Mouse (Mus musculus): ENCODE data around the gene Pold1. TPM values are rescaled to one million over a fixed set of nuclear protein-coding genes. Genes with fewer than 3 reads are reported as not detected.
A peak's percentile ranks its signal among the peaks of the same experiment; 100 is the strongest.

The Pold1 gene
- total RNA-seq, 2 experiments from 2014 or later: 11.9 to 14.0 TPM

- DNase-seq: no peak
- intact Hi-C loops (cut with DNase I): no loop called here
Observed at GRCm38 (mm10) chr7:44582709-44583108, 34.1 kb upstream of the Pold1 start.

GRCm38 (mm10) chr7:44581637-44582036, 33.0 kb upstream of the Pold1 start:
- intact Hi-C loops (cut with DNase I): no loop called here
- no peak for DNase-seq

GRCm38 (mm10) chr7:44576333-44576844, 27.7 kb upstream of the Pold1 start:
- intact Hi-C loops (cut with DNase I): no loop called here

GRCm38 (mm10) chr7:44572956-44573484, 24.4 kb upstream of the Pold1 start:
- intact Hi-C loops (cut with DNase I): no loop called here
- DNase-seq: no peak

More at GRCm38 (mm10) chr7:44576333-44576844, 27.7 kb upstream of the Pold1 start:
- DNase-seq: no peak

DNA sequence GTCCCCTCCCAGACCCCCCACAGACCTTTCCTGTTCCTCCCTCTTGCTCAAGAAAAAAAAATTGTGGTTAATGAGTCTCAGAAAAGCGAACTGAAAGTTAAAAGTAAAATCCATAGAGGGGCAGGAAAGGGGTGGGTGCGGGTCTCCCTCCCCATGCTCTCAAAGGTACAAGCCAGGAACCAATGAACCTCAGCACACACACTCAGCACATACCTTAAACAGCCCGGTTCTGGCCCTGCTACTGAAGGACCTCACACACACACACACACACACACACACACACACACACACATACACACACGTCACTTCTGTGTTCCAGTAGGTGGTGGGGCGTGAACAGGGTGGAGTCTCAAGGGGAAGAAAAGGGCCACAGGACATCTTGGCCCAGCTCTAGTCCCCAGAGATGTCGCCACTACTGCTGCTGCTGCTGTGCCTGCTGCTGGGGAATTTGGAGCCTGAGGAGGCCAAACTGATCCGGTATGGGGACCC, 23.6 kb upstream of the Pold1 start, which contains the start of gene Napsa:
Gene Napsa, plus strand, starts transcription at position 168 of the 489 bp plus-strand sequence.
- no peak for DNase-seq
- intact Hi-C loops (cut with DNase I): no loop called here

DNA sequence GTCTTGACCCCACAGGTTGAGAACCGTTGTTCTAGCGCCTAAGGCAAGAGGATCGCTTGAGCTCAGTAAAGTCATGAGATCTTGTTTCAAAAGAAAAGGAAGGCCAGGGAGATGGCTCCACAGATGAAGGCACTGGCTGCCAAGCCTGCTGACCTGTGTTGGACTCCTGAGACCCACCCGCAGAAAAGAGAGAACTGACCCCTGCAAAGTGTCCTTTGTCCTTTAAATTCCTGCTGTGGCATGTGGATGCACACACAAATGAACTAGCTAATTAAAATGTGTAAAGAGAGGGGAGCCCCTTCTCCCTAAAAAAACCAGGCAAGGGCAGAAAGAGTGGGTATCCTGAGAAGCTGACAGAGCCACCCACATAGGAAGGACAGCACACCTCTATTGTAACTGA, 23.2 kb upstream of the Pold1 start:
- intact Hi-C loops (cut with DNase I): no loop called here

GRCm38 (mm10) chr7:44570989-44571388, 22.3 kb upstream of the Pold1 start:
- intact Hi-C loops (cut with DNase I): no loop called here
- no peak for DNase-seq

More for the DNA sequence above, 23.2 kb upstream of the Pold1 start:
- no peak for DNase-seq

- intact Hi-C loops (cut with DNase I): loop anchor here (10.0 kb wide), 1 partner anchor 136 kb away; the partner anchor contains the start of gene Izumo2
- no peak for DNase-seq
Observed at GRCm38 (mm10) chr7:44568803-44569202, 20.2 kb upstream of the Pold1 start.

DNA sequence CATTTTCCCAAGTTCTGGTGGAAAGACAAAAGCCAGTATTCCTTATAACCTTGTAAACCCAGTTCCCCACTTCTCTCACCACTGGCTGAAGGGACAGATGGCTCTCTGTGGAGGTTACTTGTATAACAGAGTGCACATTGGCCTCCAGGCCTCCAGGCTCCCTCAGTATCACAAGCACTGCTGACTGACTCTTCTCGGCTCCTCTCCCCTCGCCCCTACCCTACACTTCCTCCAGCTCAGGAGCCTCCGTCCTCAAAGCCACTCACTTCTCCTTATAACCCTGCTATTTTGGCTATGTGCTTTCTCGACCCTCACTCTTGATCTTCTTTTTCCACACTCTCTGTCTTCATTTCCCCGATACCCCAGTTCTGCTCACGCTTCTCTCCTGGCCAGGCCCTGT, 16.8 kb upstream of the Pold1 start:
- no peak for DNase-seq
- intact Hi-C loops (cut with DNase I): loop anchor here (10.0 kb wide), 1 partner anchor 139 kb away; the partner anchor contains the start of gene Izumo2

DNA sequence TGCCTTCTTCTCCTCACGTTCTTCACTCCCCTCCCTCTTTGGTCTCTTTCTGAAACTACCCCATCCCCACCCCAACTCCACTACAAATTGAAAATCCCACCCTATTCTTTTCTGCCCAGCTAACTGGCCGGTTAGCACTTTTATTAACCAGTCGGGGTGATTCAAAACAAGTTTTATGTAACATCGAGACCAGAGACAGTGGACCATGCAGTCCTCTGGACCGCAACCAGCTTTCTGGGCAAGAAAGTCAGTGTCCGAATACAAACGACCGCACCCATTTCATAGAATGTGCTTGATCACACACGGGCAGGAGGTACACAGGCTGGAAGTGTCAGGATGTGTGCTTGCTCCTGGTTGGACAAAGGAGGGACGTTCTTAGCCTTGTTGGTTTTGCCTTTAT, 15.8 kb upstream of the Pold1 start:
- DNase-seq: no peak
- intact Hi-C loops (cut with DNase I): loop anchor here (10.0 kb wide), 1 partner anchor 140 kb away; the partner anchor contains the start of gene Izumo2

- no peak for DNase-seq
- intact Hi-C loops (cut with DNase I): loop anchor here (10.0 kb wide), 1 partner anchor 142 kb away; the partner anchor contains the start of gene Izumo2
Observed at GRCm38 (mm10) chr7:44563284-44563683, 14.6 kb upstream of the Pold1 start.

- DNase-seq: peak; percentile 74 to 82
Observed at GRCm38 (mm10) chr7:44560435-44561400, 12.1 kb upstream of the Pold1 start.

GRCm38 (mm10) chr7:44557629-44558028, 9.0 kb upstream of the Pold1 start:
- intact Hi-C loops (cut with DNase I): loop anchor here (5.0 kb wide), 1 partner anchor 180 kb away; no protein-coding TSS in a partner anchor
- DNase-seq: no peak

More at GRCm38 (mm10) chr7:44560435-44561400, 12.1 kb upstream of the Pold1 start:
- intact Hi-C loops (cut with DNase I): loop anchor here (1.0 to 10.0 kb wide), 3 partner anchors 39 to 144 kb away; partner anchors contain the start of gene Izumo2

DNA sequence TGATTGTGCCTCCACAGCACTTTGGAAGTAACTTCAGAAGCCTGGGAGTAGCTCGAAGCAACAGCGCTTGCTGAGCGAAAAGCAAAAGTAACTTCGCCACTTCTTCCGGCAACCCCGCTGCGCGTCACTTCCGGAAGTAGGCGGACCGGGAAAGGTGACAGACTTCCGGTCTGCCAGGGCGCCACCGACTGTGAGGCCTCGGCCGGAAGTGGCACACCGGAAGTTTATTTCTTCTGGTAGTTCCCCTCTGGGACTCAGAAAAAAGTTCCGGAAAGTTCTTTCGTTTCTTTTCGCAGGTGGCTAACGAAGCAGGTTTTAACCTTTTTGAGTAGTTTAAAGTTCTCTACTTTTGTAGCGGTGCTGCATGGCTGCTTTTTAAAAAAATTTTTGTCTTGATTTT, 5.2 kb upstream of the Pold1 start, which contains the start of gene Nr1h2:
Gene Nr1h2, minus strand, starts transcription at position 126 of the 400 bp plus-strand sequence.
- intact Hi-C loops (cut with DNase I): loop anchor here (5.0 kb wide), 2 partner anchors 292 to 307 kb away; partner anchors contain the start of genes 1700028J19Rik, 2410002F23Rik and Gm15517
- DNase-seq: peak; percentile 96

- peak; percentile 70 to 75 for DNase-seq
- intact Hi-C loops (cut with DNase I): loop anchor here (5.0 kb wide), 2 partner anchors 291 to 306 kb away; partner anchors contain the start of genes 1700028J19Rik, 2410002F23Rik and Gm15517
Observed at GRCm38 (mm10) chr7:44553196-44553764, 4.6 kb upstream of the Pold1 start.

- DNase-seq: no peak
- intact Hi-C loops (cut with DNase I): loop anchor here (5.0 kb wide), 2 partner anchors 290 to 305 kb away; partner anchors contain the start of genes 1700028J19Rik, 2410002F23Rik and Gm15517
Observed at GRCm38 (mm10) chr7:44552141-44552908, 3.7 kb upstream of the Pold1 start.

DNA sequence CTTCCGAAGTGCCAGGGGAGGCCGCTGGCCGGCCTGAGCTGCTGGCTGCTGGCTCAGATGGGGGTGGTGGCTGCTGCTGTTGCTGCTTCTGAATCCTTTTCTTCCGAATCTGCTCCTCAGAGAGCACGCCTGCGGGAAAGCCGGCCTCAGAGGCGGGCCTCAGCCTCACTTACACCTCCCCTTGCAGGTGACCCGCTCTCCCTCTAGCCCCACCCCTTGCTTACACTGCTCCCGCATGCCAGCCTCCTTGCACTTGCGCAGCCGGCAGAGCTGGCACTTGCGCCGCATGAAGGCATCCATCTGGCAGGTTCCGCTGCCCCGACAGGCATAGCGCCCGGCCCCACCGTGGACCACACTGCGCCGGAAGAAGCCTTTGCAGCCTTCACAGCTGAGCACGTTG, 3.1 kb upstream of the Pold1 start:
- intact Hi-C loops (cut with DNase I): loop anchor here (5.0 kb wide), 2 partner anchors 289 to 304 kb away; partner anchors contain the start of genes 1700028J19Rik, 2410002F23Rik and Gm15517
- DNase-seq: no peak

DNA sequence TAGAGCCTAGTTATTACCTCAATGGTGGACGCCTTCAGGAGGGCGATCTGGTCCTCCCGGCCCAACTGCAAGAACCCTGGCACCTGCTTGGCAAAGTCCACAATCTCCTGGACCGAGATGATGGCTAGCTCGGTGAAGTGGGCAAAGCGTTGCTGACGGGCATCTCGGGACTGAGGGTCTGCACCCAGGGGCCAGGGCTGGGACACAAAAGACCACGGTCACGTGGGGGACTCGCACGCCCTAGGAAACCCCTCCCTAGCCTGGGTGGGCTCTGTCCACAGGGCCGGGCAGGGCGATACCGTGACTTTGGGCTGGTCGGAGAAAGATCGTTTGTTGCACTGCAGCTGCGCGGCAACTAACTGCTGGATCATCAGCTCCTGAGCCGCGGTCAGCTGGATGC, 2.7 kb upstream of the Pold1 start:
- DNase-seq: no peak
- intact Hi-C loops (cut with DNase I): loop anchor here (5.0 kb wide), 2 partner anchors 289 to 304 kb away; partner anchors contain the start of genes 1700028J19Rik, 2410002F23Rik and Gm15517

DNA sequence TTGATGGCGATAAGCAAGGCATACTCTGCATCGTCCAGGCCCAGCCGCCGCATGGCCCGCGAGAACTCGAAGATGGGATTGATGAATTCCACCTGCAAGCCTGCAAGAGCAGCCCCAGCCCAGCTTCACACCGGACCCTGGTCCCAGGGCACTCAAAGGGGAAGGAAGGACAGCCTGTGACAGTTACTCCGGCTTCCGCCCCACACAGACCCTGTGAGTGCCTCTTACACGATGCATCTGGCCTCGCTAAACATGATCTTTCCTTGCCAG, 1.7 kb upstream of the Pold1 start:
- intact Hi-C loops (cut with DNase I): loop anchor here (1.0 to 5.0 kb wide), 3 partner anchors 49 to 303 kb away; partner anchors contain the start of genes 1700028J19Rik, 2410002F23Rik and Gm15517

More for the DNA sequence above, 1.7 kb upstream of the Pold1 start:
- no peak for DNase-seq

Data from heart, postnatal 36 days (tissue).